Mouse (Mus musculus) intestine, embryonic 15.5 days (tissue): ENCODE results near the gene Serpine3. TPM values are rescaled to one million over a fixed set of nuclear protein-coding genes. Genes with fewer than 3 reads are reported as not detected.

Experiments used
- ATAC-seq: fragments of 200-750 bp; cut with Nextera tagmentation; 2 replicates; pipeline ENCODE4 v1.8.0; 2017; ENCODE audit warnings: moderate TSS enrichment, moderate library complexity
- H3K27ac ChIP-seq: fragments of 300-500 bp; sonication (generic); 2 replicates; pipeline ENCODE4 v1.5.1; 2015; ENCODE audit warnings: mild to moderate bottlenecking, inconsistent platforms
- H3K27me3 ChIP-seq: fragments of 300-500 bp; sonication (generic); replicated peaks from 2 replicates; pipeline ENCODE4 v1.6.1; 2015; ENCODE audit warnings: inconsistent platforms
- H3K36me3 ChIP-seq: fragments of 300-500 bp; sonication (generic); 2 replicates; pipeline ENCODE4 v1.6.1; 2015; ENCODE audit warnings: inconsistent platforms
- H3K4me1 ChIP-seq: fragments of 300-500 bp; sonication (generic); replicated peaks from 2 replicates; pipeline ENCODE4 v1.6.1; 2015; ENCODE audit warnings: inconsistent platforms
- H3K4me2 ChIP-seq: fragments of 300-500 bp; sonication (generic); replicated peaks from 2 replicates; pipeline ENCODE4 v1.6.1; 2015; ENCODE audit warnings: mild to moderate bottlenecking, inconsistent platforms
- H3K4me3 ChIP-seq: fragments of 300-500 bp; sonication (generic); replicated peaks from 2 replicates; pipeline ENCODE4 v1.5.1; 2015; ENCODE audit warnings: inconsistent platforms
- H3K9ac ChIP-seq: fragments of 300-500 bp; sonication (generic); 2 replicates; pipeline ENCODE4 v1.6.1; 2015; ENCODE audit warnings: inconsistent platforms
- H3K9me3 ChIP-seq: fragments of 300-500 bp; sonication (generic); 2 replicates; pipeline ENCODE4 v1.6.1; 2016; ENCODE audit warnings: inconsistent platforms
- WGBS: fragments of 180-500 bp; shearing (Covaris S2); methylation state at CpG from one replicate; pipeline ENCODE4 v1.1.7; 2015; 5-methylcytosine and 5-hydroxymethylcytosine counted together
- polyA plus RNA-seq: library from polyadenylated mRNA; unstranded; fragments of >200 nt; fragmentation: Nextera tagmentation; extraction: Ambion mirVana; gene quantifications from 2 replicates; pipeline ENCODE4 v1.2.1, GENCODE M21; 2015

The Serpine3 gene
- polyA plus RNA-seq, 1 experiment from 2014 or later = not detected

DNA sequence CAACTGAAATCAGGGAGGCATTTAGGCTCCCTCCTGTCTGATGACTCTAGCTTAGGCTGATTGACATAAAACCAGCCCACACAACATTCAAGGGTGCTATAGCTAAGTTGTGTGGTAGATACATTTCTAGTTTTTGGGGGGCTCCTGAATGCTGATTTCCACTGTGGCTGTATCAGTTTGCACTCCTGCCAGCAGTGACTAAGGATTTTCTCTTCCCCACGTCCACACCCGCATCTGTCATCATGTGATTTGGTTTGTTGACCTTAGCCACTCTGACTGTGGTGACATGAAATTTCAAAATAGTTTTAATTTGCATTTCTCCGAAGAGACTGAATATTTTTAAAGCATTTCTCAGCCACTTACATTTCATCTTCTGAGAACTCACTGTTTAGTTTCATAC lies 6.0 kb upstream of the Serpine3 start:
- Histone ChIP-seq H3K36me3 (no peaks in the 10 kb centered on the region), H3K4me1 (no peaks in the 10 kb centered on the region), H3K9me3 (no peaks in the 10 kb centered on the region), H3K27me3 (no peaks in the 10 kb centered on the region), H3K4me2 (no peak overlapping the region), H3K9ac (no peak overlapping the region), H3K4me3 (no peak overlapping the region), H3K27ac (no peak overlapping the region)
- WGBS = 73% methylated on average over 3 of the region's 3 CpGs
- ATAC-seq = no peak

DNA sequence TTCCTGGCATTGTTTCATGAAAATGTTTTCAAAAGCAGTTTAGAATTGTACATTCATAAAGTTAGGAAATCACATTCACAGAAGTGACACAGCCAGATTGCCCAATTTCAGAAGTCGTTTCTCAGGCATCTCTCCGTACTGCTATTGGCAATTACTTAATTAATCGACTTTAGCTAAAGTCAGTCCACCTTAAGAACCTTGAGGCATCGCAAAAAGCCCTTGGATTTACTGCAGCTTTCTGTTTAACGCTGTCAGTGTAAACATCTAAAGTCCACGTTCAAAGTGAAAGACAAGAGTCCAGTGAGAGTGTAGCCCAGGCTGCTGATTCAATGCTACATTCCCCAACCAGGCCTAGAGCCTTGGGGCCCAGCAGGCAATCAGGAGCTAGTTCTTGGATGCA lies 1.1 kb upstream of the Serpine3 start:
- H3K27me3 ChIP-seq = no peaks in the 10 kb centered on the region
- no peaks in the 10 kb centered on the region for H3K9me3 ChIP-seq
- no peaks in the 10 kb centered on the region for H3K4me1 ChIP-seq
- H3K36me3 ChIP-seq = no peaks in the 10 kb centered on the region
- H3K4me2 ChIP-seq = no peak overlapping the region
- H3K4me3 ChIP-seq = no peak overlapping the region
- no peak overlapping the region for H3K27ac ChIP-seq
- WGBS = 48% methylated on average over 6 of the region's 6 CpGs
- no peak for ATAC-seq
- no peak overlapping the region for H3K9ac ChIP-seq

DNA sequence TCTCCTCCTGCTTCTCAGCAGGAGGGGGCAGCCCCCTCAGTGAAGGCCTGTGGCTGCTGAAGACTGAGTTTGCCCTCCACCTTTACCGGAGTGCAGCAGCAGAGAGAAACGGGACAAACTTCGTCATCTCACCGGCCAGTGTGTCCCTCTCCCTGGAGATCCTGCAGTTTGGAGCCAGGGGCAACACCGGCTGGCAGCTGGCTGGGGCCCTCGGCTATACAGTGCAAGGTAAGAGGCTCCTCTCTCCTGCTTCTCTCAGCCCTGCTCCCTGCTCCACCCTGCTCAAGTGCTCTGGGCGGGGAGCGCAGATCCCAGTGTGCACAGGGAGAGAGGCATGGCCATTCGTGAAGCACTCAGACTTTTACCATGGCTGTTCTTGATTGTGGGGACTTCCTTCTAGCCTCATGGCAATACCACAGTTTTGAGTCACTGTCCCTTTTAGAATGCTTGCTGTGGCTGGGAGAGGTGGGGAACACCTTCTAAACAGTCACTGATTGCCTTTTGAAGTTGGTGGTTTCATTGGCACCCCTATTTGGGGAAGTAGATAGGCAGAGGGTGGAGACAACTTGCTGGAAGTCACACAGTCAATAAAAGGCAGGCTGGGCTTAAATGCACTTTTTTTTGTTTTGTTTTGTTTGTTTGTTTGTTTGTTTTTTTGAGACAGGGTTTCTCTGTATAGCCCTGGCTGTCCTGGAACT lies 1.7 kb downstream of the Serpine3 start:
- Histone ChIP-seq H3K27me3 (no peaks in the 10 kb centered on the region), H3K36me3 (no peaks in the 10 kb centered on the region), H3K9me3 (no peaks in the 10 kb centered on the region), H3K27ac (no peak overlapping the region), H3K4me3 (no peak overlapping the region), H3K4me1 (no peaks in the 10 kb centered on the region), H3K9ac (no peak overlapping the region), H3K4me2 (no peak overlapping the region)
- WGBS = 47% methylated on average over 9 of the region's 9 CpGs
- no peak for ATAC-seq

DNA sequence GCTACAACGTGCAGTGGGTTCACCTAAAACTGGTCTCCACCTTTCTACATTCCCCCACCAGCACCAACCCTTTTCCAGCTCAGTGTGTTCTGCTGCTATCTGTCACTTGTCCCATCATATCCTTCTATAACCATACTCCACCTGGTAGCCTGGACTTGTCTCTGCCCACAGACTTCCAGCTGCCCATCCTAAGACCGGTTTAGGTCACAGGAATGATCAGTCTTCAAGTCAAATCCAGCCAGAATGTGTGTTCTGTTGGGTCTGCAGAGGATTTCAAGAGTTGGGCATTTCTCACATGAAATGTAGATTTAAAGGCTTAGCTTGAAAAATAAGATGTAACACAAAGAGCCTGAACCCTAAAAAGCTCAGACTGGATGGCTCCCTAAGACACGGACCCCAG lies 10.2 kb downstream of the Serpine3 start:
- H3K27me3 ChIP-seq = no peaks in the 10 kb centered on the region
- H3K4me3 ChIP-seq = no peak overlapping the region
- no peaks in the 10 kb centered on the region for H3K9me3 ChIP-seq
- no peak for ATAC-seq
- 94% methylated on average over 3 of the region's 3 CpGs for WGBS
- H3K9ac ChIP-seq = no peak overlapping the region
- H3K36me3 ChIP-seq = no peaks in the 10 kb centered on the region
- no peaks in the 10 kb centered on the region for H3K4me1 ChIP-seq
- H3K4me2 ChIP-seq = no peak overlapping the region
- H3K27ac ChIP-seq = no peak overlapping the region

DNA sequence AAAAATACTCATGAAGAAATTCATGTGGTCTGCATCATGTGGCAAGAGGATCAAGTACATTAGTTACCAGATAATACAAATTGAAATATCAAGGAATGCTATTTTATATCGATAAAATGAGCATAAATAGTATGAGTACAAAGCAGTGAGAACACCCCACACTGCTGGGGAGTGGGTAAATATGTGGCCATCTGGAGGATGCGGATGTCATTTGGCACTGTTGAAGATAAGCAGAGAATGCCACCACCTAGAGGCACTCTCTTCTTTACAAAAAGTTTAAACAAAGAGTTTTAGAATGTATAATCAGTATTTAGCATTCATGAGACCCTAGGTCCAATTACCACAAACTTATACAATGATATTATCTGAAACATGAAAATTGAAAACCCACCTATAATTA lies 54.7 kb downstream of the Serpine3 start:
- Histone ChIP-seq H3K4me2 (no peak overlapping the region), H3K36me3 (0 out of 2 replicates have a peak, but pooled peaks cover 6% of the 10 kb centered on the region), H3K4me1 (no peaks in the 10 kb centered on the region), H3K27ac (no peak overlapping the region), H3K4me3 (no peak overlapping the region), H3K9ac (no peak overlapping the region), H3K27me3 (no peaks in the 10 kb centered on the region), H3K9me3 (no peaks in the 10 kb centered on the region)
- ATAC-seq = no peak
- WGBS = 81% methylated on average over 2 of the region's 2 CpGs

DNA sequence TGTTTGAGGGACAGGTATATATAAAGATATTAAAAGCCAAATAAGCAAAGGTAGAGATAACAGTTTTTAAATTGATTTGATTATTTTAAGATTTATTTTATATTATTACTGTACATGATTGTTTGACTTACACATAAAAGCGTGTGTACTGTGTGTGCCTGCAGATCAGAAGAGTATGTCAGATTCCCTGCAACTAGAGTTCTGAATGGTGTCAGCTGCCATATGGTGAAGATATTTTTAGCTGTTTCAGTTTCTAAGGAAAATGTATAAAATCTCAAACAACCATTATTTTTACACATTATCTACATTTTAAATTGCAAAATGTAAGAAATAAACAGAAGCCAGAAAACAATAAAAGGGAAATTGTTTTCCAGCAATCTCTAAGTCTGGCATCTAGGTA lies 58.2 kb downstream of the Serpine3 start:
- Histone ChIP-seq H3K36me3 (no peaks in the 10 kb centered on the region), H3K27me3 (no peaks in the 10 kb centered on the region)
- WGBS = 71% methylated on average over 1 of the region's 1 CpGs

DNA sequence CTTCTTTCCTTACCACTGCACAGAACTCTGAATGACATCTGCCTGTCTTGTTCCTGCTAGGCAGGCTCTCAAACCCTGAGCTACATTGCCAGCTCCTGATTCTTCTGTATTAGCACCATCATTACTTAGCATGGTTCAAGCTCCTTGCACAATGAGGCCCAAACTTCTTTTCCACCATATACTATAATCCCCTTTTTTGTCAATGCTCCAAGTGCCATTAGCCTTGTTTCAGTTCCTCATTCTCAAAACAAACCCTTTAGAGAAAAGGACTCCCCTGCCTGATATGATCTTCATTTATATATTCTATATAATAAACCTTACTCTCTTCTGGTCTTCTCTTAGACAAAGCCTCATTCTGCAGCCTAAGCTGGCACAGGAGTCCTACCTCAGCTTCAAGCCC lies 61.1 kb downstream of the Serpine3 start:
- no peak for ATAC-seq
- H3K36me3 ChIP-seq = no peaks in the 10 kb centered on the region

More for the DNA sequence above, 58.2 kb downstream of the Serpine3 start:
- no peak for ATAC-seq
- Histone ChIP-seq H3K4me2 (no peak overlapping the region), H3K4me3 (no peak overlapping the region), H3K9ac (no peak overlapping the region), H3K27ac (no peak overlapping the region), H3K9me3 (no peaks in the 10 kb centered on the region), H3K4me1 (no peaks in the 10 kb centered on the region)

DNA sequence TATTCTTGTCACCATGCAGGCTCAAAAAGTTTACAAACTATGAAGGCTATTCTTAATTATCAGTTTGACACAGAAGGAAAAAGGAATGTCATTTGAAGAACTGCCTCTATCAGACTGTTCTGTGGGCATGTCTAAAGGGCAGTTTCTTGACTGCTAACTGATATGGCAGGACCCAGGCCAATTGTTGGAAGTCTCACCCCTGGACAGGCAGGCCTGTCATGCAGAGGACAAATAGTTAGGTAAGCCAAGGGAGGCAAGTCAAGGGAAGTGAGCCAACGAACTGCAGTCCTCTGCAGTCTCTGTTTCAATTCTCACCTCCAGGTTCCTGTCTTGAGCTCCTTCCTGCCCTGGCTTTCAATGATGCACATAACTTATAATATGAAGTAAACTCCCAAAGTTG lies 68.4 kb downstream of the Serpine3 start:
- Histone ChIP-seq H3K27me3 (no peaks in the 10 kb centered on the region), H3K4me3 (no peak overlapping the region), H3K9me3 (no peaks in the 10 kb centered on the region), H3K36me3 (peaks cover 3% of the 10 kb centered on the region; the same call in 1 of the 2 replicates), H3K4me2 (no peak overlapping the region), H3K4me1 (no peaks in the 10 kb centered on the region), H3K27ac (no peak overlapping the region), H3K9ac (no peak overlapping the region)
- no peak for ATAC-seq
- 59% methylated on average over 1 of the region's 1 CpGs for WGBS

More for the DNA sequence above, 61.1 kb downstream of the Serpine3 start:
- no peaks in the 10 kb centered on the region for H3K4me1 ChIP-seq
- H3K27me3 ChIP-seq = no peaks in the 10 kb centered on the region
- no peaks in the 10 kb centered on the region for H3K9me3 ChIP-seq
- H3K9ac ChIP-seq = no peak overlapping the region
- H3K4me2 ChIP-seq = no peak overlapping the region
- no peak overlapping the region for H3K4me3 ChIP-seq
- H3K27ac ChIP-seq = no peak overlapping the region

DNA sequence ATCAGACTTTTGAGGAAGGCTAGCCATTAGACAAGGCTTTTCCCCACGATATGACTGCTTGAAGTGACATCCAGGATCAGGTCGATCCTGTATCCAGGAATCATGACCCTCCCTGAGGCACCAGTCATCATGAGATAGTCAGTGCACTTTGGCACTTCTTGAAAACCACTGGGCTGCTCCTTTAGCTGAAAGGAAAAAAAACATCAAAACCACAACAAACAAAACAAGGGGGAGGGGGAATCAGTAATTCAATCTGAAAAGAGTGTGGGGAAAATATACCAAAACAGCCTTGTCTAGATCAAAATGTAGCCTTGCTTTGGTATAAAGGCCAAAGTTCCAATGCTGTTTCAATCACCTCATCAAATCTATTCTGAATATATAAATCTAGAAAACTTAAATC lies 70.2 kb downstream of the Serpine3 start:
- H3K36me3 ChIP-seq = peaks cover 3% of the 10 kb centered on the region; the same call in 1 of the 2 replicates
- no peak overlapping the region for H3K9ac ChIP-seq
- H3K9me3 ChIP-seq = no peaks in the 10 kb centered on the region
- no peak overlapping the region for H3K27ac ChIP-seq
- H3K27me3 ChIP-seq = no peaks in the 10 kb centered on the region
- no peak overlapping the region for H3K4me2 ChIP-seq
- WGBS = 77% methylated on average over 2 of the region's 2 CpGs
- ATAC-seq = no peak
- H3K4me3 ChIP-seq = no peak overlapping the region
- H3K4me1 ChIP-seq = no peaks in the 10 kb centered on the region

DNA sequence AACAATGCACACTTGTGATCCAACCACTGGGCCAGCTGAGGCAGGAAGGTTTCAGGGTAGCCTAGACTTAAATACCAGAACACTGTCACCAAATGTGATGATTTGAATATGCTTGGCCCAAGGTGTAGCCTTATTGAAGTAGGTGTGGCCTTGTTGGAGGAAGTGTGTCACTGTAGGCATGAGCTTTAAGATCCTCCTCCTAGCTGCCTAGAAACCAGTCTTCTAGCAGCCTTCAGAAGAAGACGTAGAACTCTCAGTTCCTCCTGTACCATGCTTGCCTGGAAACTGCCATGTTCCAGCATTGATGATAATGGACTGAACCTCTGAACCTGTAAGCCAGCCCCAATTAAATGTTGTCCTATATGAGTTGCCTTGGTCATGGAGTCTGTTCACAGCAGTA lies 72.2 kb downstream of the Serpine3 start:
- no peaks in the 10 kb centered on the region for H3K9me3 ChIP-seq
- ATAC-seq = no peak
- WGBS = 91% methylated on average over 1 of the region's 1 CpGs
- H3K36me3 ChIP-seq = peaks cover 6% of the 10 kb centered on the region; the same call in 1 of the 2 replicates
- H3K4me3 ChIP-seq = no peak overlapping the region
- H3K4me2 ChIP-seq = no peak overlapping the region
- H3K27me3 ChIP-seq = no peaks in the 10 kb centered on the region
- H3K4me1 ChIP-seq = no peaks in the 10 kb centered on the region
- H3K27ac ChIP-seq = no peak overlapping the region
- no peak overlapping the region for H3K9ac ChIP-seq

Other genes with a start within 250 kb of the Serpine3 start
- not detected in 2 replicates for gene Gucy1b2, start 207.4 kb upstream of the Serpine3 start, polyA plus RNA-seq
- gene Fam124a, start 107.9 kb upstream of the Serpine3 start, polyA plus RNA-seq = 4.5 and 4.6 TPM in 2 replicates
- gene Gm4131, start 96.7 kb upstream of the Serpine3 start, polyA plus RNA-seq = not detected in 2 replicates
- gene Ints6, start 97.5 kb downstream of the Serpine3 start, polyA plus RNA-seq = 20.2 and 20.3 TPM in 2 replicates
- 4.0 and 4.2 TPM in 2 replicates for gene Wdfy2, start 174.0 kb downstream of the Serpine3 start, polyA plus RNA-seq